Mouse (Mus musculus) WW6 (cell line): ENCODE data around the gene Taf8.

ENCODE experiments used
- DNase-seq: peaks from one replicate; pipeline ENCODE4 v3.0.0-alpha.2; 2013; ENCODE audit warnings: low read depth, low spot score

The Taf8 gene

DNA sequence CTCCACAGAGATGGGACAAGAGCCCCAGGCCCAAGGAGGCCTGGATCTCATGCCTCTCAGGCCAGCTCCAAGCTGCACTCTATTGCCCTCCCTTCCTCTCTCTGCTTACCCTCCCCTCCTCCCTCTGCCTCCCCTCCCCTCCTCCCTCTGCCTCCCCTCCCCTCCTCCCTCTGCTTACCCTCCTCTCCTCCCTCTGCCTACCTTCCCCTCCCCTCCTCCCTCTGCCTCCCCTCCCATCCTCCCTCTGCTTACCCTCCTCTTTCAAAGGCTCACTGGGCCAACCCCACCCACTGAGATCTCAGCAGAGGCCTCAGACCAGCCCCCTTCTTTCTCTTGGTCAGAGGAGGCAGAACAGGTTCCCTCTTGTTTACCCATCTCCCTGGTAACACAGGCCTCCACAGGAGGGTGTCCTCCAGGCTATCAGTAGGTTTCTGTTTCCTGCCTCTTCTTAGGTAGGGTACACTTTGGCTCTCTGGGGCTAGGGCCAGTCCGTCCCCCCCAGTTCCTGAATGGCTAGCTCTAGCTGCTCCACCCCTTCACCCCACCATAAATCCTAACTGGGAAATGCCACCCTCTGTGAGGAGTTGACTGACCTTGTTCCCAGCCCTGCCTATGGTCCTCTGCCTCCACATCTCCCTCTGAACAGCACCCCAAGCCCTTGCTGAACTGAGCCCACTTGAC lies 17.7 kb downstream of the Taf8 start:
- DNase-seq = no peak

DNA sequence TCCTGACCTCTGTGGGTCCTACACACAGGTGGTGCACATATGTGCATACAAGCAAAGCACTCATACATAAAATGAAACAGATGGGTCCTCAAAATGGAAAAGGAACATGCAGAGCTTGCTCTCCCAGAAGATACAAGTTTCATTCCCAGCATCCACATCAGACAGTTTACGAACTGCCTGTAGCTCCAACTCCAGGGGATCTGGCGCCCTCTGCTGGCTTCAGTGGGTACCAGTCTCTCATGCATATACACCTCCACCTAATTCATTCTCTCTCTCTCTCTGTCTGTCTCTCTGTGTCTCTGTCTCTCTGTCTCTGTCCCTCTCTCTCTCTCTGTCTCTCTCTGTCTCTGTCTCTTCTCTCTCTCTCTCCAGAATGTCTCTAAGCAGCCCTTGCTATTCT lies 19.7 kb downstream of the Taf8 start:
- no peak for DNase-seq

DNA sequence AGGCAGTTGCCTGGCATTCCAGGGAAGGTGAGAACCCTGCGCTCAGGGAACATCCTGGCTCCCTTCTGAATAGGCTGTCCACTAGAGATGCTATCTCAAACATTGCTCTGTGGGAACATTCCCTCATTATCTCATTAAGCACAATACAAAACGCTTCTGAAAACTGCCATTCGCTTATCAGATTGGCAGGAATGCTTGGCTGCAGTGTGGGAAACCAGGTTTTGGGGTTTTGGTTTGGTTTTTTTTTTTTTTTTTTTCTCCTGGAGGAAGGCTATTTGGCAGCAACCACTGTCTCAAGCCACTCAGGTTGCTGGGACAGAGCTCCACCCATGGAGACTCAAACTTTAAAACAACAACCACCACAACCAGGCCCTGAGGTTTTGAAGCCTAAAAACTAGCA lies 22.2 kb downstream of the Taf8 start:
- DNase-seq = no peak

DNA sequence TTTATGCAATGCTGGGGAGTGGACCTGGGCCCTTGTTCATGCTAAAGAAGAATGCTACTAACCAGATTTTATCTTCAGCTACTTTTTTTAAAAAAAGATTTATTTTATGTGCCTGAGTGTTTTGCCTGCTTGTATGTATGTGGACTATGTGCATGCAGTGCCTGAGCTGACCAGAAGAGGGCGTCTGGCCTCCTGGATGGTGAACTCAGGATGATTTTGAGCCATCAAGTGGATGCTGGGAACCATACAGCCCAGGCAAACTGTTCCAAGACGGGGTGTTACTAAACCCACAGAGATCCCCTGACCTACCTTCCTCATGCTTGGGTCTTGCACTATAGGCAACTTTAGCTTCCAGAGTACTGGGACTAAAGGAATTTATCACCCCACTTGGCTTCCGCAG lies 26.4 kb downstream of the Taf8 start:
- DNase-seq = peak; percentile 43

DNA sequence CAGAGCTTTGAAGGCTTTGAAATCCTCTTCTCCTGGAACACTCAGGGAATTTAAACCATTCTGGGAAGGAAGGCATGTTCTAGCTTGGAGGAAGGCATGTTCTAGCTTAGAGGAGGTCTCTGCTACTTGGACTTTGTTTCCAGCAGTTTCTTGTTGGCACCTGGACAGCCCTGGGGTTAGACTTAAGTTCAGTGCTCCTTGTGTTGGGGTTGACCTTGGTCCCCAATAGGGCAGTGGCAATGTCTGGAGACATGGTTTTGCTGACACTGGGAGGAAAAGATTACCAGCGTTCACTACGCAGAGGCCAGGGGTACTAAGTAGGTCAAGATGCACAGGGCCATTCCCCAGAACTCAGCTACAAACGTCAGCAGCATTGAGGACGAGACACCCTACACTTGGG lies 26.9 kb downstream of the Taf8 start:
- DNase-seq = no peak

DNA sequence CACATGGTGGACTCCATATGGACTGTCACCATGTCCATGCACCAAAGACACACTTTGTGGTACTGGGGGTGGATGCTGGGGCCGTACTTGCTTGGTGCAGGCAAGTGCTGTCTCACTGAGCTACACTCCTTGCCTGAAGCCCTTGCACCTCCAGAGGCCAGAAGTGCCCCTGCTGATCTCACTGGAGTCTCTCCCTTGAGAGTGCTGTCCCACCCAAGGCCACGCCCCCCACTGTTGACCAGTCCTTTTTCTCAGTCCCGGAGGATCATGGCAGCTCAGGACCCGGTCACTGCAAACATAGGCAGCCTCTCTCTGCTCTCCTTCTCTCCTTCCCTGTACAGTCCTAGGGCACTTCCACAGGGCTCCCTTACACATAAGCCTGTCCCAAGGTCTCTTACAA lies 27.8 kb downstream of the Taf8 start:
- no peak for DNase-seq

DNA sequence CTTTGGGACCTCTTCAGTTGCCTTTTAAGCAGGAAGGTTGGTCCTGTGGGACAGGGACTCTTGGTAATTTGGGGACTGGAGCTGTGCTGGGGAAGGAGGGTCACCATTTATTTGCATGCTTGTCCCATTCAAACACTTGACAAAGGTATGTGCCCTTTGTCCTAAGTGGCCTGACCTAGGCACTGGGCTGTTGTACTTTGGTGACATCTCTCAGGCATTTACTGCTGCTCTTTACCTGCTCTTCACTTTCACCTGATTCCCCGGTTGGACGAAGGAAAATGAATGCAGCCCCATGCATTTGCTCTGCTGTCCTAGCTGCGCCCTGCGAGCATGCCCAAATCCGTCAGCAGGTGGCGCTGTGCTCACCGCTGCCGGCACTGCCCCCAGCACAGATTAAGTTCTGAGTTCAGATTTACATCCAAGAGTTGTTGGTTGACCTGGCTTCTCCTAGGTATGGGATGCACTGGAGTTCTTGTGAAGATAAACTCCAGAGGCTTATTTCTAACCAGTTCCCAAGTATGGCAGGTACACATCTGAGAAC lies 28.6 kb downstream of the Taf8 start:
- peak; percentile 39 for DNase-seq

DNA sequence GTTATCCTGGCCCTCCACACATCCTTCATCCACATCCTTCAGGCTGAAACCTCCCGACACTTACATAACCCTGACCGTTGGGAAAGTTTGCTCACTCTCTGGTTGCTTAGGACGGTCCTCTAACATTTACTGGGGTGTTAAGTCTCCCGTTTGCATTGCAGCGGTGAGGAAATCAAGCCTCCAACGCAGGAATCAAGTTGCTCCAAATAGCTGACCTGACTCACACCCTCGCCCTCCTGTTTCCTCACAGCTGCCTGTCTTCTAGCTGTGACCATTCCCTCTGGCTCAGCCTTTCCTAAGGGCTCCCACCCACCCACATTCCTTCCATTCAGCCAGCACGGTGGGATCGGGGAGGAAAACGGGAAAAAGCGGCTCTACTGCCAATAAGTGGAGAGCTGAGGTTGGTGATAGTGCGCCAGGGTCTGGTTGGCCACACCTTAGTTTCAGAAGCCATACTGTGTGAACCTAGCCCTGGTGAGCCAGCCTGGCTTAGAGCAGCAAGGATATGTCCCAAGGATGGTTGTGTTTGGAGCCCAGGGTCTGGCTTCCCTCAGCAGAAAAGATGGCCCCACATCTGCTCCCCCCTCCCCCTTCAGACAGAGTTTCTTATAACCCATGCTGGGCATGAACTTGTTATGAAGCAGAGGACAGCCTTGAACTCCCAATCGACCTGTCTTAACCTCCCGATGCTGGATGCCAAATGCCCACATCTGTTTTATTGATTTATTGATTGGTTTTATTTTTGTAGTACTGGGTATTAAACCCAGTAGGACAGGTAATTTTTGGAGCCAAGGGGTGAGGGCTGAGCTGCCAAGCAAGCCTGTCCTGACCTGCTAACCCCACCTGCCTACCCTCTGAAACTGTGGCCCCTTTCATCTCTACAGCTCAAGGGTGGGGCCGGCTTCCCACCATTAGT lies 29.4 kb downstream of the Taf8 start:
- no peak for DNase-seq

DNA sequence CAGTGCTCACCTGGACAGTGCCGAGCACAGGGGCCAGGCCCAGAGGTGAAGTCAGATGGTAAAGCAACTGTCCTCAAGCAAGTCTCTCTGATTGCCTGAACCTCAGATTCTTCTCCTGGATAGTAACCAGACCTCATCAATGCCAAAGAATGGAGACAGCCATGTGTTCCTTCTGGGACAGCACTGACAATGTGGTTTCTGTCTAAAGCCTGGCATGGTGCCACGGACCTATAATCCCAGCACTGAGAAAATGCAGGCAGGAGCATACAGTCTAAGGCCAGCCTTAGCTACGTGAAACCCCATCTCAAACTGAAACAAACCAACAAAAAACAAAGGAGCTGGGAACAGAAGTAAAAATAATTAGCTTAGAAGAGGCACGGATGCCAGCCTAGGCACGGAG lies 31.4 kb downstream of the Taf8 start:
- DNase-seq = no peak

DNA sequence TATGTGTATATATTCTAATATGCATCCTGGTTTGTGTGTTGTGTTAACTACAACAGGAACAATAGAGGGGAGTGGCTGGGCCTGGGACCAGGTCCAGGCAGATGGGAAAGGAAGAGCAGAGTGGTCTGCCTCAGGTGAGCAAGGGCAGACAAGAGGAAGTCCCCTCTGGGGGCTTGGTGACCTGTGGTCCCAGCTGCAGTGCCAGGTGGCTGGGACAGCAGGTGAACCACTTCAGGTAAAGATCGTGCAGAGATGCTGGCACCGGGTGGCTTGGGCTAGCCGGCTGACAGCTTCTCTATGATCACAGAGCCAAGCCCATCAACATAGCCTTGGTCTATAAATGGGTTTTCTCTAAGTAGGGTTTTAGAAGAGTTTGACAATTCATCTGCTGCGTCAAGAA lies 32.0 kb downstream of the Taf8 start:
- DNase-seq = no peak

DNA sequence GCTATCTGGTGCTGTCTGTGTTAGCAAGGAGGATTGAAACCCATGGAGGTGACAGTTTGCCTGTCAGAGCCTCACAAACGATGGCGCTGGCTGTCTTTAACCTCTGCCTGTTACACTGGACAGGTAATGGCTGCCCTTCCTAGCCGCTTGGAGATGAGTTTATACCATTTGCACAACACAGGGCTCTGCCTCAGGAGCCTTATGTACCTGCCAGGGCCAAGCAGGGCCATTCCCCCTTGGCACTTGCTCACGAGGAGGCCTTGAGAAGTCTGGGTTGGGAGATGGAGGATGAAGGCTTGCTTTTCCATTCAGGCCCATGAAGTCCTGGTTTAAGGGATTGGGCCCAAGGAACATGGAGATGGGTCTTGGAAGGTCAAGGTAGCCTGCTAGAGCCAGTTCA lies 32.5 kb downstream of the Taf8 start:
- DNase-seq = no peak

DNA sequence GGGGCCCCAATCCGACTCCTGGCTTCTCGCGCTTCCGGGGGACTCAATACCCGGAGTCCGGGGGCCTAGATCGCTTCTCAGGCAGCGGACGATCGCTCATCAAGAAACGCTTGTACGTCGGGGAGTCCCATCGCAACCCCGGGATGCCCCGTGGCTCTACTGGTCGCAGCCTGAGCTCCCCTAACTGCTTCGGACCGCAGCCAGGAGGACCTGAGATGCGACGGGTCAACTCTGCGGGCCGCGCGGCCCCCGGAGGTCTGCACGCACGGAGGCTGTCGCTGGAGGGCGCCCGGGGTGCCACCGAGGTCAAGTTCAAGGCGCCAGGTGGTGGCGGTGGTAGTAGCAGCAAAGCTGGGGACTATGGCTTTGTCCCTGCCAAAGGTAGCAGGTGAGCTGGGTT lies 33.6 kb downstream of the Taf8 start:
- peak; percentile 39 for DNase-seq

DNA sequence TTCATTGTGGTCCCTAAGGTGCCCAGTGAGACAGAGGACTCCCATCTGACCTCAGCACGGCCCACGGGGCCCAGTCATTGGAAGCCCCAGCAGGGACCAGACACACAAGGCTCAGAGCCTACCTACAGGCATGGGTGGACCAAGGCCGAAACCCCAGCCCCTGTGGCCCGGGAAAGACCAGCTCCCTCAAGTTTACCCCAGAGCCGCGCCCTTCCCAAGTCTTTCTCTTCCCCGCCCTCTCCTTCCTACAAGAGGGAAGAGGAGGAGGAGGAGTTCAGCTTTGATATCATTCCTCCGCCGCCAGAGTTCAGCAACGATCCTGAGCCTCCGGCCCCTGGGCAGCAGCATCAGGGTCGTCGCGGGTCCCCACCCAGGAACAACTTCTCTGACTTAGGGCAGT lies 34.0 kb downstream of the Taf8 start:
- DNase-seq = no peak

DNA sequence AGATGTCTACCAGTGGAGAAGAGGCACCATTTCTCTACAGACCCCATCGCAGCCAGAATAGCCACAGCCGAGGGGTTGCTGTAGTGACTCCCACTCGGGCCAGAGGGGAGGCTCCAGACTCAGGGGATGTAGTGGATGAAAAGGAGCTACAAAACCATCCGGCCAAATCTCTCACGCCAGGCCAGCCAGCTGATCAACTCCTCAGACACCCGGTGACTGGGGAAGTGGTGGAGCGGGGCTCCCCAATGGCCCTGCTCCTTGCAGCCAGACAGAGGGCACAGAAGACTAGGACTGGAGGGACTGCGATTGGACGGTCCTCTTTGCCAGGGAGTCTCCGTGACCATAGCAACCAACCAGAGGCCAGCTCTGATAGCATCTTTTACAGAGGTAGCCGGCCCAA lies 34.4 kb downstream of the Taf8 start:
- DNase-seq = no peak

DNA sequence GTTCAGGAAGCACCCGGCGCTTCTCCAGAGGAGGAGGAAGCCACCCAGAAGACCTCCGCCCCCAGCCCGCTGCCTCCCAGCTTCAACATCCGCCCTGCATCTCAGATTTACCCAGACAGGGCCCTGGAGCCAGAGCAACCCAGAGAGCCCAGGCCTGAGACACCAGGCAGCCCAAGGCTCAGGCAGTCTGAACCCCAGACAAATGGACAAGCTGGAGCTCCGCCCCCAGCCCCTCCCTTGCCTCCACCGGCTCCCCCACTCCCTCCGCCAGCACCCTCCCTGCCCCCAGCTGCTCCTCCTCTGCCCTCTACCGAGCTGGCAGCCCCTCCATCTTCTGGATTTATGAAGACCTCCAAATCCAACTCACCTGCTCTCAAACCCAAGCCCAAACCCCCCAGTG lies 35.8 kb downstream of the Taf8 start:
- DNase-seq = no peak

DNA sequence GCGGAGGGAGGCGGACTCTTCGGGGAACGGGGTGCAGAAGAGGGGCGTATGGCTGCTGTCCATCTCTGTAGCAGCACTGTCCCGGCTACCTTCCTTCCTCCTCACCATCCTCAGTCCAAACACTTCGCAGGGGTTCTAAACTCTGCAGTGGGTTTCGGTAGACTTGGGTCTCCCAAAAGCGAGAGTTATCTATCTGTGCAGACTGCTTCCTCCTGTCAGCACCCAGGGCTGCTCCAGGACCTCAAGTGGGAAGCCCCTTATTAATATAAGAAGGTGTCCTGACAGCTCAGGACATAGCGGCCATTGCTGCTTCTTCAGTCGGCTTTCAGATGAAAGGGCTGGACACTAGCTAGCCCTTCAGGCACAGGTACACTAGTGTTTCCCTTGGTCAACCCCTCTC lies 37.1 kb downstream of the Taf8 start:
- DNase-seq = no peak

DNA sequence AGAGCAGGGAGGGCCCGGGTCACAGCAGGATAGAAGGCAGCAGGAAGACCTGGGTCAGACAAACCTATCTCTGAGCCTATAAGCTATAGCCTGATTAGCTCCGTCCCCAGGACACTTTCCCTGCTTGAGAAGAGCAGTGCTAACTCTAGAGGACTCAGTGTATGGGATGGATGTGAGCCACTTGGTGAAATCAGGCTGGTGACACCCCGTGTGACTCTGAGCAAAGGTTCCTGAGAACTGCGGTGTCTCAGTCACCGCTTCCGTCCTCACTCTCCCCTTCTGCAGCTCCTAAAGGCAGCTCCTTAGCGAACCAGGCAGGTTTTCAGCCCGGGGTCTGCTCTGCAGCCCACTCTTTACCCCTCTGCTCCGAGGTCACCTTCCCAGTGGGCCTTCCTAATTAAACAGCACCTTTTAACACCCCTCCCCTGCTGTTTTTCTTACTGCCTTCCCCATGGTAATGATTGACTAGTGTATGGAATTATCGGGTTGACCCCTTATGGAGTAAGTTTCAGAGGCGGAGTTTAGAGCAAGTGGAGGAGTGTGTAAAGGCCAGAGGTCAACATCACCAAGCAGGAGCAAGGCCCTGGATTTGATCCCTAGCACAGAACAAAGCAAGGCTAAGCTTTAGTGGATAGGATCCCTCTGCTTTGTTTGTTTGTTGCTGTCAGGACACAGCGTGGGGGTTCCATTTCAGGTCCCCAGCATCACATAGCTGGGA lies 37.7 kb downstream of the Taf8 start:
- no peak for DNase-seq

DNA sequence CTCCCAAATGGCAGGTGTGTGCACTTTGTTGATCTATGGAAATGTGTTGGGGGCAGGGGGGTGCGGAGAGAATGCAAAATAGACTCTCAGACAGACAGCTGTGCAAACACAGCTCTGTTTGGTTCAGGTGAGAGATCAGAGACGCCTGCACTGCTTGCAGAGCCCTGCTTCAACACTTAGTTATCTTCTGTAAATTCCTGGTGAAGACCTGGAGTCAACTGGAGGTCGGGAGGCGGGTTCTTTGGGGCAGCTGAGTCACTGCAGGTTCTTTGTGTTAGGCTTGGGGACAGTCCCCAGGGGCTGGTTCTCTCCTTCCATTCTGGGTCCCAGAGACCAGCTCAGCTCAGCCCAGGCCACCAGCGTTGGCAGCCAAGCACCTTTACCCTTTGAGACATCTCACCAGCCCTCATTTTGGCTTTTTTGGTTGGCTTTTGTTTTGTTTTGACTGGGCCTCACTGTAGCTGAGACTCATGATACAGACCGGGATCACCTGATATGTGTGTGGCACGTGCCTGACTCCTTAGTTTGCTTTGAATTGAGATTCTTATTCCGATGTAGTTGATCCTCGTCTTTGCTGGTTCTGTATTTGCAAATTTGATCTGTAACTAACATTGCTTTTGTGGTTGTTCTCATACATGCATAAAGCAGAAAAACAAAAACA lies 39.2 kb downstream of the Taf8 start:
- DNase-seq = no peak

DNA sequence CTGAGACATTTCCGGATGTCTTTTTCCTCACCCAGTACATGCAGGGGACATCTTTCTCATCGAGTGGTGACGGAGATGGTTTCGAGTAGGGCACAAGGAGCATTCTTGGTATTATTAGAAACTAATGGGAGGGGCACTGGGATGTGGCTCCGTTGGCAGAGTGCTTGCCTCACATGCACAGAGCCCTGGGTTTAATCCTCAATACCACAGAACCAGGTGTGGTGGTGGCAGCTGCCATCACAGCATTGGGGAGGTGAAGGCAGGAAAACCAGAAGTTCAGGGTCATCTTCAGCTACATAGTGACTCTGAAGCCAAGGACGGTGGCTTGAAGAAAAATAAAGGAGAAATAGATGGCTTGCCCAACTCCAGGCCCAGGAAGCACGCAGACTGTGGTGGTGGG lies 39.9 kb downstream of the Taf8 start:
- no peak for DNase-seq

DNA sequence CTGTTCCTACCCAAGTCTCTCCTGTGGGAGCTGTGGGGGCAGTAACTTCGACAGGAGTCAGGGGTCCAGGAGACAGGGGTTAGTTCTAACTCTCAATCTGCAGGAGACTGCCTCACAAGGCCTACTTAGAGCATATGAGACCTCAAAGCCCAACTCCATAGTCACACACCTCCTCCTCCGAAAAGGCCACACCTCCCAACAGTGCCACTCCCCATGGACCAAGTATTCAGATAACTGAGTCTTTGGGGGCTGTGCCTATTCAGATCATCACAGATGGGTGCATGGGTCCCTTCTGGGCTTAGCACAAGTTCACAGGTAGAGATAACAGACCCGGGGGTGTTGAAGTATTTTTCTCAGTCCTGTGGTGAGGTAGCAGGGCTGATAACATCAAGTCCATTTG lies 40.4 kb downstream of the Taf8 start:
- DNase-seq = no peak

DNA sequence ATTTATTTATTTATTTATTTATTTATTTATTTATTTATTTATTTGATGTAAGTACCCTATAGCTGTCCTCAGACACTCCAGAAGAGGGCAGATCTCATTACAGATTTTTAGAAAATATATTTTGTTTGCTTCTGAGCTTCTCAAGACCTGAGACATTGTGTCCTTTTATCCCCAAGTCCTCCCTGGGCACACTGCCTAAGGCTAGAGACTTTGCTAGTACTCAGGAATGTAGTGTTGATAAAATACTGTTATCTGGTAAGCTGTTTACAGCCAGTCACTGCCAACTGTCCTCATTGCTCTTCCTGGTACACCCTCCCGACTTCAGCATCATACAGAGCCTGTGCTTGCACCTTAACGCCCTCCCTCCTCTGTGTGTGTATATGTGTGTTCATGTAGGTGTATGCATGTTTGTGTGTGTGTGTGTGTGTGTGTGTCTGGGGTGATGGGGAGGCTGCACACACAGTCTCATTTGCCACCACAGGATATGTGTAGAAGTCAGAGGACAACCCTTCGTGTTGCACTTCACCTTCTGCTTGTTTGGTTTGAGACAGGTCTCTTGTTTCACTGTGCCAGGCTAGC lies 42.7 kb downstream of the Taf8 start:
- no peak for DNase-seq
